Mouse (Mus musculus): ENCODE results near the gene Atp13a2.

Atp13a2 gene

GRCm38 (mm10) chr4:140986711-140987395, at the start of gene Atp13a2:
Gene Atp13a2 (plus strand): TSS chr4:140986873.
- DNase-seq (ENCODE audit: low spot score in 2 of 2): peak; percentile 90

GRCm38 (mm10) chr4:140944356-140944755, 42.3 kb upstream of the Atp13a2 start:
- no peak for DNase-seq (ENCODE audit: low spot score in 2 of 2)

- no peak for DNase-seq (ENCODE audit: low spot score in 2 of 2)
Measured at GRCm38 (mm10) chr4:140944961-140945442, 41.7 kb upstream of the Atp13a2 start.

GRCm38 (mm10) chr4:140945571-140945970, 41.1 kb upstream of the Atp13a2 start:
- DNase-seq (ENCODE audit: low spot score in 2 of 2): no peak

- DNase-seq (ENCODE audit: low spot score in 2 of 2): no peak
Measured at GRCm38 (mm10) chr4:140946048-140946447, 40.6 kb upstream of the Atp13a2 start.

- no peak for DNase-seq (ENCODE audit: low spot score in 2 of 2)
Measured at GRCm38 (mm10) chr4:140946580-140947205, 40.0 kb upstream of the Atp13a2 start.

- no peak for DNase-seq (ENCODE audit: low spot score in 2 of 2)
Measured at GRCm38 (mm10) chr4:140947487-140948440, 38.9 kb upstream of the Atp13a2 start.

GRCm38 (mm10) chr4:140948481-140948880, 38.2 kb upstream of the Atp13a2 start:
- DNase-seq (ENCODE audit: low spot score in 2 of 2): no peak

- DNase-seq (ENCODE audit: low spot score in 2 of 2): no peak
Measured at GRCm38 (mm10) chr4:140949052-140949451, 37.6 kb upstream of the Atp13a2 start.

- DNase-seq (ENCODE audit: low spot score in 2 of 2): no peak
Measured at GRCm38 (mm10) chr4:140949616-140950015, 37.1 kb upstream of the Atp13a2 start.

- DNase-seq (ENCODE audit: low spot score in 2 of 2): no peak
Measured at GRCm38 (mm10) chr4:140950574-140950973, 36.1 kb upstream of the Atp13a2 start.

GRCm38 (mm10) chr4:140951861-140952641, 34.6 kb upstream of the Atp13a2 start:
- DNase-seq (ENCODE audit: low spot score in 2 of 2): no peak

GRCm38 (mm10) chr4:140957131-140957702, 29.5 kb upstream of the Atp13a2 start:
- DNase-seq (ENCODE audit: low spot score in 2 of 2): no peak

GRCm38 (mm10) chr4:140957725-140958124, 28.9 kb upstream of the Atp13a2 start:
- peak in 1 of 2 experiments; percentile 55 for DNase-seq (ENCODE audit: low spot score in 2 of 2)

- no peak for DNase-seq (ENCODE audit: low spot score in 2 of 2)
Measured at GRCm38 (mm10) chr4:140958319-140958718, 28.4 kb upstream of the Atp13a2 start.

GRCm38 (mm10) chr4:140959128-140959679, 27.5 kb upstream of the Atp13a2 start:
- no peak for DNase-seq (ENCODE audit: low spot score in 2 of 2)

- DNase-seq (ENCODE audit: low spot score in 2 of 2): no peak
Measured at GRCm38 (mm10) chr4:140959715-140960479, 26.8 kb upstream of the Atp13a2 start.

GRCm38 (mm10) chr4:140960781-140961466, 25.7 kb upstream of the Atp13a2 start, which contains the start of gene Sdhb:
Gene Sdhb (plus strand): TSS chr4:140961203.
- DNase-seq (ENCODE audit: low spot score in 2 of 2): peak; percentile 96 to 98
